Mouse (Mus musculus) lung, embryonic 14.5 days (tissue): ENCODE measurements around the gene Itfg2. TPM values are rescaled to one million over a fixed set of nuclear protein-coding genes. Genes with fewer than 3 reads are reported as not detected.
"Not testable (repeated sequence)": the region's sequence is repeated elsewhere in the genome, so short reads cannot be mapped to it uniquely, and the experiment has no call there.

ENCODE experiments used
- ATAC-seq: fragments of 200-750 bp; cut with Nextera tagmentation; 2 replicates; pipeline ENCODE4 v1.8.0; 2017; ENCODE audit warnings: mild to moderate bottlenecking, moderate TSS enrichment, moderate library complexity; ENCODE audit not compliant: insufficient read depth
- DNase-seq: peaks from one replicate; pipeline ENCODE4 v3.0.0-alpha.2; 2015
- H3K27ac ChIP-seq: fragments of 300-500 bp; sonication (generic); 2 replicates; pipeline ENCODE4 v1.5.1; 2014; ENCODE audit warnings: low read depth, mild to moderate bottlenecking, moderate library complexity
- H3K27me3 ChIP-seq: fragments of 300-500 bp; sonication (generic); 2 replicates; pipeline ENCODE4 v1.6.1; 2014; ENCODE audit warnings: low read length, control low read depth; ENCODE audit not compliant: insufficient read depth
- H3K36me3 ChIP-seq: fragments of 300-500 bp; sonication (generic); 2 replicates; pipeline ENCODE4 v1.6.1; 2014; ENCODE audit warnings: control low read depth; ENCODE audit not compliant: insufficient read depth
- H3K4me1 ChIP-seq: fragments of 300-500 bp; sonication (generic); 2 replicates; pipeline ENCODE4 v1.6.1; 2014; ENCODE audit warnings: antibody characterized with exemption, control low read depth; ENCODE audit not compliant: insufficient read depth
- H3K4me2 ChIP-seq: fragments of 300-500 bp; sonication (generic); 2 replicates; pipeline ENCODE4 v1.6.1; 2014; ENCODE audit warnings: mild to moderate bottlenecking
- H3K4me3 ChIP-seq: fragments of 300-500 bp; sonication (generic); 2 replicates; pipeline ENCODE4 v1.5.1; 2014; ENCODE audit warnings: low read depth, low read length
- H3K9ac ChIP-seq: fragments of 300-500 bp; sonication (generic); 2 replicates; pipeline ENCODE4 v1.6.1; 2014
- H3K9me3 ChIP-seq: fragments of 300-500 bp; sonication (generic); 2 replicates; pipeline ENCODE4 v1.6.1; 2016; ENCODE audit warnings: low read depth, low read length, control low read depth
- CTCF ChIP-seq: IDR thresholded peaks from 2 replicates; pipeline ENCODE4 v1.5.1; 2016; ENCODE audit warnings: antibody characterized with exemption, low read depth
- WGBS: fragments of 180-500 bp; shearing (Covaris S2); extraction: QIAGEN DNeasy Blood & Tissue Kit; methylation state at CpG from one replicate; pipeline ENCODE4 v1.1.7; 2014; 5-methylcytosine and 5-hydroxymethylcytosine counted together
- polyA plus RNA-seq: library from polyadenylated mRNA; unstranded; fragments of >200 nt; fragmentation: Nextera tagmentation; extraction: Ambion mirVana; gene quantifications from 2 replicates; pipeline ENCODE4 v1.2.1, GENCODE M21; 2014

Gene Itfg2
- polyA plus RNA-seq, 1 experiment from 2014 or later = 41.4 TPM

DNA sequence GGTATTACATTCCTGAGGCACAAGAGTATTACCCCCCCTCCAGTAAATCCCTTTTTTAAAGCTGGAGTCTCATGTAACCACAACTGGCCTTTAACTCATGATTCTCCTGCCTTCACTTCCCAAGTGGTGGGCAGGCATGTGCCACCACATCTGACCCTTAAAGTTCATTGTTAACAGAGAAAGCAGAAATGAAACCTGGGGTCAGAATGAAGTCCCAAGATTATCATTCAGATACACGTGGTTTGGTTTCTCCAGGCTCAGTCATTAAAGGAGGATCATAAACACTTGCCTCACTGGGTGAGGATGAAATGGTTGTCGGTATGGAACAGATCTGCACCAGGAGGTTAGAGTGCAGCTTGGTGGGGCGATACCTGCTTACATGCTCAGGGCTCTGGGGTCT is 43.5 kb downstream of the Itfg2 start:
- WGBS = 64% methylated on average over 3 of the region's 3 CpGs
- ATAC-seq = no peak

DNA sequence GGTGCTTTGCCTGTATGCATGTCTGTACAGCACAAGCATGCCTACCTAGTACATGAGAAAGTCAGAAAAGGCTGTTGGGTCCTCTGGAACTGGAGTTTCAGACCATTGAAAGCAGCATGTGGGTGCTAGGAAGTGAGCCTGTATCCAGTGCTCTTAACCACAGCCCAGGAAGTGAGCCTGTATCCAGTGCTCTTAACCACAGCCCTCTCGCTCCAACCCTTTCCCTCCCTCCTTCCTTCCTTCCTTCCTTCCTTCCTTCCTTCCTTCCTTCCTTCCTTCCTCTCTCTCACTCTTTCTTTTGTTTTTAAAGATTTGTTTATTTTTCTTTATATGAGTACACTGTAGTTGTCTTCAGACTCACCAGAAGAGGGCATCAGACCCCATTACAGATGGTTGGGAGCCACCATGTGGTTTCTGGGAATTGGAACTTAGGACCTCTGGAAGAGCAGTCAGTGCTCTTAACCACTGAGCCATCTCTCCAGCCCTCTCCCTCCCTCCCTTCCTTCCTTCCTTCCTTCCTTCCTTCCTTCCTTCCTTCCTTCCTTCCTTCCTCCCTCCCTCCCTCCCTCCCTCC is 44.0 kb downstream of the Itfg2 start:
- not testable (repeated sequence) for ATAC-seq, H3K27me3 ChIP-seq, H3K4me3 ChIP-seq, DNase-seq, H3K9me3 ChIP-seq, H3K4me1 ChIP-seq, H3K9ac ChIP-seq, H3K27ac ChIP-seq, H3K4me2 ChIP-seq
- peak; percentile 27; the same call in 1 of the 2 replicates for TF ChIP-seq CTCF
- H3K36me3 ChIP-seq = peaks cover 15% of the 10 kb centered on the region
- WGBS = 47% methylated on average over 1 of the region's 1 CpGs

More for the DNA sequence above, 43.5 kb downstream of the Itfg2 start:
- Histone ChIP-seq H3K9ac (no peak overlapping the region), H3K9me3 (no peaks in the 10 kb centered on the region), H3K36me3 (peaks cover 9% of the 10 kb centered on the region), H3K4me3 (no peak overlapping the region), H3K4me1 (no peaks in the 10 kb centered on the region), H3K27ac (no peak overlapping the region), H3K4me2 (no peak overlapping the region), H3K27me3 (no peaks in the 10 kb centered on the region)
- TF ChIP-seq CTCF = no peak
- no peak for DNase-seq

DNA sequence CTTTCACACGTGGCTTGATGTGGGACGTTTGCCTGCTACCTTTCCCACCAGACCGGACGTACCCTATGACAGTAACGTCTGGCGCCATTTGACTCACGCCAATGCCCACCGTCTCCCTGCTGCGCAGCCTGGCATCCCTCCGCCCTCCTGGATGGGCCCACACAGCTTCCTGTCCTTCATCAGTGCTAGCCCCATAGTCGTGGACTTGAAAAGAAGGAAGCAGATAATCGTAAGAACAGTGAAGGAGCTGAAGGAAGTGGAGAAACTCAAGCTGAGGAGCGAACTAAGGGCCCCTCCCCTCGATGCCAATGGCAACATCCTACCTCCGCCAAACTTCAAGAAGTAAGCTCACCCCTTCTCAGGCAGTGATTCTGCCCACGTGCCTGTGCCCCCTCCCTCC is 45.1 kb downstream of the Itfg2 start:
- Histone ChIP-seq H3K4me1 (no peaks in the 10 kb centered on the region), H3K36me3 (peaks cover 22% of the 10 kb centered on the region), H3K27ac (no peak overlapping the region), H3K27me3 (no peaks in the 10 kb centered on the region), H3K4me2 (no peak overlapping the region), H3K4me3 (no peak overlapping the region), H3K9ac (no peak overlapping the region), H3K9me3 (no peaks in the 10 kb centered on the region)
- TF ChIP-seq CTCF = no peak
- no peak for ATAC-seq
- 76% methylated on average over 16 of the region's 16 CpGs for WGBS
- DNase-seq = no peak

DNA sequence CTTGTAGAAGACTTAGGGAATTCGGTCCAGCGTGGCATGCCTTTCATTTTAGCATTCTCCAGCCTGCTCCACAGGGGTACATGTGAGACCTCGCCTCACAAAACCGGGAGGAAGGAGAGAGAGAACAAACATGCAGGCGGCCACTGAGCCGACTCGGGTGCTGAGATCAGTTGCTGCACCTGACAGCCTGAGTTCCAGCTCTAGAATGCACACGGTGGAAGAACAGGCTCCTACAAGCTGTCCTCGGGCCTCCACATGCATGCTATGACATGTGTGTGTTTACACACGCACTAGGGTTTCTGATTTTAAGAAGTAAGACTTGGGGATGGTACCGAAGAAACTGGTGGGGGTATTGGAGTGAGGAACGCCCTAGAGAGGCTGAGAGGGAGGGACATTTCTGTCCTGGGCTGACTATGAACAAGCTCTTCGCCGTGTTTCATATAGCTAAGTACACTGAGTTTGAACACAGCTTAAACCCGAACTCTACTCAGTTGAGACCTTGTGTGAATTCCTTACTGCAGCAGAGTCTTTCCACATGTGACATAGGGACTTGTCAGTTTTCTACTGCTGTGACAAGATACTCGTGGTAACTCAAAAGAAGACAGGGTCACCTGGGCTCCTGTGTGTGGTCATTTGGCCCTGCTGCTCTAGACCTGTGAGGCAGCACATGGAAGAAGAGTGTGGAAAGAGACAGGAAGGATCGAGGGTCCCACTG is 48.2 kb downstream of the Itfg2 start:
- Histone ChIP-seq H3K36me3 (peaks cover 53% of the 10 kb centered on the region), H3K9ac (no peak overlapping the region), H3K4me3 (no peak overlapping the region), H3K9me3 (no peaks in the 10 kb centered on the region), H3K27me3 (no peaks in the 10 kb centered on the region), H3K27ac (no peak overlapping the region), H3K4me1 (no peaks in the 10 kb centered on the region), H3K4me2 (no peak overlapping the region)
- 87% methylated on average over 17 of the region's 17 CpGs for WGBS
- DNase-seq (no peak), ATAC-seq (no peak)
- TF ChIP-seq CTCF = no peak

DNA sequence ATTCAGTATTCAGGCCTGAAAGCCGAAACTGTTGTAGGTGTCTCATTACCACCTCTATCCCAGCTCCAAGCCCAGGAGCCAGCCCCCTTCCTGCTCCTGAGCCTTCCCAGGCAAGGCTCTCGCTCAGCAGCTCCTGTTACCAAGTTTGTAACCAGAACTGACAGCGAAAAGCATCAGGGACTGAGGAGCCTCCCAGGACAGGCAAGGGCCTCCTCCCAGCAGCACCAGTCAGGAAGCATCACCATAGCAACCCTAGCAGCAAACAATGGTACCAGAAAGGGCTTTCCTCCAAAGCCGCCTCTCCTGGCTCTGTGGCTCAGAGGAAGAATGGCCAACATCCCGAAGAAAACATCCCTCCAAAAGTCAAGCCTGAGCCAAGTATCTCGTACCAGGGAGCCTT is 49.5 kb downstream of the Itfg2 start, which contains the start of the genes Tex52 and Gm44596:
TSS of gene Tex52 (plus strand) at position 265 of the 400 bp plus-strand sequence.
TSS of gene Gm44596 (plus strand) at position 312 of the 400 bp plus-strand sequence.
- Histone ChIP-seq H3K4me3 (no peak within 1 kb of the TSS), H3K27ac (no peak within 1 kb of the TSS), H3K36me3 (peaks cover 67% of the 10 kb centered on the region), H3K4me2 (no peak within 1 kb of the TSS), H3K9me3 (no peaks in the 10 kb centered on the region), H3K27me3 (no peaks in the 10 kb centered on the region), H3K9ac (no peak within 1 kb of the TSS), H3K4me1 (no peaks in the 10 kb centered on the region)
- ATAC-seq (peak; percentile 48; the same call in 1 of the 2 replicates), DNase-seq (peak; percentile 33)
- no peak for TF ChIP-seq CTCF
- 44% methylated on average over 5 of the region's 6 CpGs for WGBS

DNA sequence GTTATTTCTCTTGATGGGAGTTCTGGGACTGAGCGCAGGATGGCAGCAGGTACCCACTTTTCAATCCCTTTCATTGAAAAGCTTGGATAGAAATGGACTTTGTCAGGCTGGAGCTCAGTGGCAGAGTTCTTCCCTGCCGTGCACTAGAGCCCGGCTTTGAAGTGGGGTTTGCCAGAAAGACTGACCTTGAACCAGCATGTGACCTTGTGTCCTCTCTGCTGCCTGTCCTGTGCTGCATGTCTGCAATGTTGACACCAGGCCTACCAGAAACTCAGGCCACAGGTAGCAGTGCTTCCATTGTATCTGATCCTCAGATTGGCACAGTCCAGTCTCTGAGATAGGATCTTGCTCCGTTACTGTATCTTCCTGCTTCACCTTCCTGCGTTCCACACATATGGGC is 54.7 kb downstream of the Itfg2 start:
- peaks cover 98% of the 10 kb centered on the region for H3K36me3 ChIP-seq
- H3K27ac ChIP-seq = no peak overlapping the region
- ATAC-seq (no peak), DNase-seq (no peak)
- no peak for TF ChIP-seq CTCF
- no peak overlapping the region for H3K9ac ChIP-seq
- H3K27me3 ChIP-seq = no peaks in the 10 kb centered on the region
- H3K4me1 ChIP-seq = peaks cover 2% of the 10 kb centered on the region; the same call in 1 of the 2 replicates
- H3K4me2 ChIP-seq = no peak overlapping the region
- H3K4me3 ChIP-seq = no peak overlapping the region
- WGBS = 93% methylated on average over 5 of the region's 5 CpGs
- H3K9me3 ChIP-seq = no peaks in the 10 kb centered on the region

DNA sequence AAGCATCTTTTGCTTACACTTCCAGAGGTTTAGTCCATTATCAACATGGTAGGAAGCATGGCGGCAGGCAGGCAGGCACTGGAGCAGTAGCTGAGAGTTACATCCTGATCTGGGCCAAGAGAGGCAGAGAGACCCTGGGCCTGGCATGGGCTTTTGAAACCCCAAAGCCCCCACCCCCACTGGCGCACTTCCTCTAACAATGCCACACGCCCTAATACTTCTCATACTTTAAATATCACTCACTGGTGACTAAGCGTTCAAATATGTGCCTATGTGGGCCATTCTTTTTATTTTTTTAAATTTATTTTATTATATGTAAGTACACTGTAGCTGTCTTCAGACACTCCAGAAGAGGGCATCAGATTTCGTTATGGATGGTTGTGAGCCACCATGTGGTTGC is 58.3 kb downstream of the Itfg2 start:
- DNase-seq (no peak), ATAC-seq (no peak)
- H3K4me2 ChIP-seq = no peak overlapping the region
- WGBS = 90% methylated on average over 5 of the region's 5 CpGs
- H3K9ac ChIP-seq = no peak overlapping the region
- no peak overlapping the region for H3K4me3 ChIP-seq
- H3K9me3 ChIP-seq = no peaks in the 10 kb centered on the region
- H3K27ac ChIP-seq = no peak overlapping the region
- no peaks in the 10 kb centered on the region for H3K27me3 ChIP-seq
- no peak for TF ChIP-seq CTCF
- peaks cover 67% of the 10 kb centered on the region for H3K36me3 ChIP-seq
- peaks cover 16% of the 10 kb centered on the region for H3K4me1 ChIP-seq
